Mouse (Mus musculus) layer of hippocampus, adult 2 months (tissue): ENCODE results near the gene Ckap2. TPM values are rescaled to one million over a fixed set of nuclear protein-coding genes. Genes with fewer than 3 reads are reported as not detected.

Experiments
- DNase-seq, 2 experiments: peaks; one replicate each; pipeline ENCODE4 v3.0.0; 2022; ENCODE audit warnings: low spot score in 2 of 2
- H3K27ac ChIP-seq: fragments of 200-600 bp; 2 replicates; pipeline ENCODE4 v1.8.1; 2022
- H3K4me3 ChIP-seq: fragments of 200-600 bp; 2 replicates; pipeline ENCODE4 v1.8.1; 2022; ENCODE audit warnings: mild to moderate bottlenecking
- CTCF ChIP-seq: fragments of 200-600 bp; conservative IDR thresholded peaks from 2 replicates; pipeline ENCODE4 v1.8.1; 2022; ENCODE audit warnings: antibody characterized with exemption, mild to moderate bottlenecking, moderate library complexity
- long read RNA-seq, 2 experiments: library from polyadenylated mRNA; stranded (forward); transcript quantifications; one replicate each; pipeline ENCODE4 v2.0.0; 2021; ENCODE audit warnings: borderline mapping rate in 2 of 2
- total RNA-seq, 2 experiments: library from RNA; stranded (reverse); gene quantifications; 2 replicates each; pipeline ENCODE4 v1.2.3; 2021

Ckap2 gene
- total RNA-seq = 1 to 10 TPM in 1 of 2 experiments, under 1 TPM in 1; 0.61 to 1.0 TPM
- long read RNA-seq, experiment 1, partial matches to known transcripts = 1 of 1 reads
- long read RNA-seq, experiment 1, other reads (novel, unspliced or antisense) = 0 of 1 reads
- long read RNA-seq, experiment 2 = 0 reads

DNA sequence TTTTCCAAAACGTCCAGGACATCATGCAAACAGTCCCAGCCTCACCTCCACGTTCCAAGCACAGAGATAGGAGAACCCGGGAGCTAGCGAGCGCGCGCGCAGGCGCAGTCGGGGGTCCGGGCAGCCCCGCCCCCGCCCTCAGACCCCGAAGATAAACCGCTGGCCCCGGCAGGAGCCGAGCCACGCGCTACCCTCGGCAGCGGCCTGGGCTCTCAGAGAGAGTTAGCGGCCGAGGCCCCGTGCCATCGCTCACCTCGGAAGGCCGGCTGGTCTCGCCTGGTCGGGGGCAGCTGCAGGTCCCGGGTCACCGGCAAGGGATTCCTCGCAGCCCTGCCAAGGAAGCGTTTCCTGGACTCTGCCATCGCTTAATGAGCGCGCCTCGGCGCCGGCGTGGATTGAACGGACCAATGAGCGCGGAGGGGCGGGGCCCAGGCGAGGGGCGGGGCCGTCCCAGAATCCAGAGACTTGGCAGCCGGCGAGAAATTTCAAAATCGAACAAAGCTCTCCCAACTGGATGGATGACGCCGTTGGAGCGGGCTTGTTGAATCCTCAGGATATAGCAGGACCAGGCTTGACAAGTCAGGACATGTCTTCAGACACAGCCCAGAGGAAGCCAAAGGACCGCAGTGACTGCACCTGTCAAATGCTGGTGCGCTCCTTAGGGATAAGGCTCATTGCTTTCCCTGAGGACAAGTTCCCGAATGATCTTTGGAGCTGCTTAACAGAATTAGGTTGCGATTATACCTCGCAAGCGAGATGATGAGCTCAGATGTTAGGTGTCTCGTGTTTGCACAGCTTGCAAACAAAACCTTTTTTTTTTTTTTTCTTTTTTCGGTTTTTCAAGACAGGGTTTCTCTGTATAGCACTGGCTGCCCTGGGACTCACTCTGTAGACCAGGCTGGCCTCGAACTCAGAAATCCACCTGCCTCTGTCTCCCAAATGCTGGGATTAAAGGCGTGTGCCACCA lies at the start of gene Ckap2:
TSS of gene Ckap2 (minus strand) at position 389 of the 967 bp plus-strand sequence.
- DNase-seq = peak; percentile 80 to 84
- Histone ChIP-seq H3K4me3 (peak within 1 kb of the TSS; percentile 84), H3K27ac (no peak within 1 kb of the TSS)
- TF ChIP-seq CTCF = no peak

GRCm38 (mm10) chr8:22228621-22229020 lies 43.0 kb upstream of the Ckap2 start:
- no peak for TF ChIP-seq CTCF
- peak overlapping the region; percentile 42 for H3K4me3 ChIP-seq
- no peak for DNase-seq
- H3K27ac ChIP-seq = peak overlapping the region; percentile 41; the same call in 1 of the 2 replicates

- no peak for DNase-seq
- no peak for TF ChIP-seq CTCF
- H3K27ac ChIP-seq = peak within 1 kb of the TSS; percentile 59; the same call in 1 of the 2 replicates
Observed at GRCm38 (mm10) chr8:22227061-22227877, 41.6 kb upstream of the Ckap2 start, which contains the start of gene Thsd1. Gene Thsd1 (plus strand): TSS chr8:22227313.

GRCm38 (mm10) chr8:22226361-22226760 lies 40.7 kb upstream of the Ckap2 start:
- no peak for DNase-seq
- TF ChIP-seq CTCF = no peak
- H3K27ac ChIP-seq = no peak overlapping the region; the same call in 1 of the 2 replicates

More at GRCm38 (mm10) chr8:22227061-22227877, 41.6 kb upstream of the Ckap2 start, which contains the start of gene Thsd1:
- H3K4me3 ChIP-seq = peak within 1 kb of the TSS; percentile 42

GRCm38 (mm10) chr8:22214826-22215225 lies 29.2 kb upstream of the Ckap2 start:
- DNase-seq = no peak
- Histone ChIP-seq H3K4me3 (no peak overlapping the region), H3K27ac (no peak overlapping the region)
- no peak for TF ChIP-seq CTCF

More at GRCm38 (mm10) chr8:22226361-22226760, 40.7 kb upstream of the Ckap2 start:
- H3K4me3 ChIP-seq = no peak overlapping the region; the same call in 1 of the 2 replicates

GRCm38 (mm10) chr8:22209012-22209411 lies 23.4 kb upstream of the Ckap2 start:
- TF ChIP-seq CTCF = no peak
- H3K4me3 ChIP-seq = no peak overlapping the region
- DNase-seq = no peak
- 0 out of 2 replicates have a peak overlapping the region, but pooled peaks have one; percentile 29 for H3K27ac ChIP-seq

DNA sequence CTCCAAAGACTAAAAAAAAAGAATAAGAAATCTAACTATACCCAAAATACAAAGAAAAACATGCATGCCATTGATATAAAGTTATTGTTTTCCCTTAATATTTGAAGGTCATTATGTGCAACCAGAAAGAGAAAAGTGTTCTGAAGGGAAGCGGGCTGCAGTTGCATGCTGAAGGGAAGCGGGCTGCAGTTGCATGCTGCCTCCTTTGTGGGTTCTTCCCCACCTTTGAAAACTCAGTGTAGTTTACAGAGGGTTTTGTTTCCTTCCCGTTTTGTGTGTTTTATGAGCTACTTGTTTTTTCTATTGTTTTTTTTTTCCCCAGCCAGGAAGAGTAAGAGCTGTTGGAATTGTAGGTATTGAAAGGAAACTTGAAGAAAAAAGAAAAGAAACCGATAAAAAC lies 21.9 kb upstream of the Ckap2 start:
- DNase-seq = no peak
- Histone ChIP-seq H3K4me3 (no peak overlapping the region), H3K27ac (no peak overlapping the region)
- TF ChIP-seq CTCF = no peak

DNA sequence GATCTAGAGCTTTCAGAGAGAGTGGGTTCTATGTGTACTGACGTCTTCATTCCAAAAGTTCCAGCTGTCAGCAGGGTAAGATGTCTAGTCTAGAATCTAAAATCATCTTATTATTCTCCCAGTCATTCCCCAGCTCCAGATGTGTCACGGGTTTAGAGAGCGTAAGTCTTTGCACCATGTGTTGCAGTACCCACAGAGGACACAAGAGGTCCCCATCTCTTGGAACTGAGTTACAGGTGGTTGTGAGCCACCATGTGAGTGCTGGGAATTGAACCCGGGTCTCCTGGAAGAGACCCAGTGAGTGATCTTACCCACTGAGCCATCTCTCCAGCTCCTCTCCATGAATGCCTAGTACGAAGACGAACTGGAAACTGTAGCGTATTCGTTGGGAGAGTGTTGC lies 13.9 kb upstream of the Ckap2 start:
- TF ChIP-seq CTCF = peak; percentile 50
- Histone ChIP-seq H3K4me3 (no peak overlapping the region), H3K27ac (no peak overlapping the region)
- no peak for DNase-seq

- H3K27ac ChIP-seq = no peak overlapping the region
- no peak for TF ChIP-seq CTCF
- DNase-seq = no peak
- H3K4me3 ChIP-seq = no peak overlapping the region
Observed at GRCm38 (mm10) chr8:22197914-22198313, 12.3 kb upstream of the Ckap2 start.

GRCm38 (mm10) chr8:22193432-22194010 lies 7.9 kb upstream of the Ckap2 start:
- Histone ChIP-seq H3K27ac (peak overlapping the region; percentile 99), H3K4me3 (peak overlapping the region; percentile 94)
- TF ChIP-seq CTCF = no peak
- no peak for DNase-seq

- peak; percentile 94 for TF ChIP-seq CTCF
- peak within 1 kb of the TSS; percentile 94 for H3K4me3 ChIP-seq
- peak within 1 kb of the TSS; percentile 99 for H3K27ac ChIP-seq
- peak; percentile 78 to 93 for DNase-seq
Observed at GRCm38 (mm10) chr8:22192660-22193431, 7.2 kb upstream of the Ckap2 start, which contains the start of gene Vps36. Gene Vps36 (plus strand): TSS chr8:22192809.
